Mouse (Mus musculus) CH12.LX (cell line): ENCODE measurements around the gene Slc2a4.

Experiments
- KAT2A ChIP-seq: IDR thresholded peaks from 2 replicates; pipeline ENCODE4 v1.6.1; 2012; ENCODE audit warnings: low read length, improper control_type of control experiment, inconsistent platforms; ENCODE audit not compliant: insufficient replicate concordance
- ZMIZ1 ChIP-seq: IDR thresholded peaks from 2 replicates; pipeline ENCODE4 v1.6.1; 2012; ENCODE audit warnings: low read depth, mild to moderate bottlenecking, inconsistent platforms, low read length, improper control_type of control experiment

GRCm38 (mm10) chr11:69911701-69912100 lies 36.3 kb downstream of the Slc2a4 start:
- TF ChIP-seq KAT2A (no peak), ZMIZ1 (no peak)
